Mouse (Mus musculus): ENCODE measurements around the gene Kcnab2. TPM values are rescaled to one million over a fixed set of nuclear protein-coding genes. Genes with fewer than 3 reads are reported as not detected.
A peak's percentile ranks its signal among the peaks of the same experiment; 100 is the strongest.

Gene Kcnab2
- 1 to 10 TPM; 2.1 to 4.5 (median 3.1) TPM for total RNA-seq (2022)

DNA sequence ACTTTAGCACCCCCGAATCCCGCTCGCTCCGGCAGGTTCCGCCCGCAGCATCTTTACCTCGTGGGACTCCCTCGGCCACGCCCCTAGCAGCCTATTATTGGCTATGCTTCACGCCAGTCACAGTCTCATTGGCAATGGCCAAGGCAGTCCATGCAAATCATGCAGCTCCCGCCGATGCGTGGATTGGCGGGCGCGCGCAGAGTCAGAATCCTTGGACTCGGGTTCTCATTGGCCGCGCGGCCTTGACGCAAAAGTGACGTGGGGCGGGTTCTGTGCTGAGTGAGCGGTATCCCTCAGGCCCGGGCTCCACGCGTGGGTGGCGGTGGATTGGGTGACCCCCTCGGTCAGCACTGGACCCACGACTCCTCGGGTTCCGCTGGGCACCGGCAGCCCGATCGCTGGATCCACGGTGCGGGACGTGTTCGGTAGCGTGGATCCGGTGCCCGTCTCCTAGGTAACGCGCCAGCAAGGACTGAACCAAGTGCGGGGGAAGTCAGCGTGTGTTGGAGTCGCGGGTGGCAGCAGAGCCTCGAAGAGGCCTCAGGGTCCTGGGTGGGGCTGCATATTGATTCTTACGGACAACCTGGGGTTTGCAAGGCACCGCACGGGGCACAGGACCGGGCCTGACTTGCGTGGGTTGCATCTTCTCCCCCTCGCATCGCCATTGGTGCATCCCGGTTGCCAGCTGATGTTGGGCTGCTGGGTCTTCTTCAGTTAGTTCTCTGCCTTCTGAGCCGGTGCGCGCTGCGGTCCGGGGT, at the start of gene Kcnab2:
TSS of gene Kcnab2 (minus strand) at position 406 of the 758 bp plus-strand sequence.
- peak; percentile 99 for DNase-seq (ENCODE audit: low spot score)

DNA sequence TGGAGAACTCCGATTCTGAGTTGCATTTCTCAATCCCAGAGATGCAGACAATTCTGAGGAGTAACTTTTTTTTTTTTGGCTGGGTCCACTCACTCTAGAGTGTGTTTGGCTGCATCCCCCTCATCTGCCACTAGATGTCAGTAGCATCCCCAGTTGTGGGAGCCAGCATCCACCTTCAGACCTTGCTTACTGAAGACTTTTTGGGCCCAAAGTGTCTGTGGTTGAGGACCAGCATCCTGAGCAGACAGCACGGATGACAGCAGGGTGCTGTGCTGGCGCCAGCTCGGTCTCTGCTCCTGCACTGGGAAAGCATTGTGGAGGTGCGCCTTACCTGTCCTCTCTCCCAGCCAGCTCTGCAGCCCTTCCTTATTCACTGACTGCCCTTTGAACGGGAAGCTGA, 42.4 kb upstream of the Kcnab2 start:
- DNase-seq (ENCODE audit: low spot score) = peak; percentile 24

DNA sequence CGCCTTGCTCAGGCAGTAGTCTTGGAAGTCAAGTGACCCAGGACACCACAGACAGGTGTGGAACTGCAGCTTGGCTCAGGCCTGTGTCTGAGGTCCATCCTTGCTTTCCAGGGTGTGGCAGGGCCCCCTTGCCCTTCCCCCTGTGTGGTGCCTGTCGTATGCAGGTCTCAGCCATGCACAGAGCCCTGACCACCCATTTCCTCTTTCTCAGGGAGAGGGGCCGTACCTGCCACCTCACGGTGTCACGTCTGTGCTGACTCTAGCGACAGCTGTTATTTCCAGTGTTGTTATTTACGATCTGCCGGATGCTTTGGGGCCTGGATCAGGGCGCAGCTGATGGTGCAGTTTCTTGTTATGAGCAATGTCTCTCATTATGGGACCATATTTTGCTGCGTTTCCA, 41.4 kb upstream of the Kcnab2 start:
- no peak for DNase-seq (ENCODE audit: low spot score)

- DNase-seq (ENCODE audit: low spot score) = no peak
Observed at GRCm38 (mm10) chr4:152514884-152515283, 37.2 kb upstream of the Kcnab2 start.

DNA sequence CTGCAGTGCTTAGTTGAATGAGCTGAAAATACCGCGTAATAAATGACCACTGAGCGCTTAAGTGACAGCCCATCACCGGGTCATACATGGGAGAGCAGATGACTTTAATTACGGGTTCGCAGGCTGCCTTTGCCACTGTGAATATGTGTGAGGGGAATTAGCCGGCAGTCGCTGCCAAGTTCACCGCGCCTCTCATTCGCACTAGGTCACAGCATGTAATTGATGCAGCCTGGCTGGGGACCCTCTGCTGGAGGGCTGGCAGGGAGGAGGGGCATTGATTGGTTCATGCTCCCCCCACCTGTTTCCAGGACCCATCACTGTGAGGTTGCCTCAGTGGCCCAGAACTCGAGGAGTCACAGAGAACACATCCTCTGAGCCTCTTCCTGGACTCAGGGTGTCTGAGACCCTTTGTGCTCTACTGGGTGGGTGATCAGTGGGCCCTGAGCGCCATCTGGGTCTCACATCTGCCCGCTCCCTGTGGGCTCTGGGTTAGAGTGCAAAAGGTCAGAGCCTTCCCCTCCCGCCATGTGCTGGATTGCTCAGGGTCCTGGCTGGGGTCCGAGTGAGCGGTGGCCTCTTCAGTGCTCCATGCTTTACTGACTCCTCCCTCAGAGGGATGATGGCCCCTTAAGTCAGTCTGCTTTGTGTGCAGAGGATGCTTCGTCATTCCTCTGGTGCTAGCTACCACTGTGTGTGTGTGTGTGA, 34.7 kb upstream of the Kcnab2 start:
- no peak for DNase-seq (ENCODE audit: low spot score)

- no peak for DNase-seq (ENCODE audit: low spot score)
Observed at GRCm38 (mm10) chr4:152494360-152494879, 16.7 kb upstream of the Kcnab2 start.

- peak; percentile 47 for DNase-seq (ENCODE audit: low spot score)
Observed at GRCm38 (mm10) chr4:152491250-152491899, 13.7 kb upstream of the Kcnab2 start.

DNA sequence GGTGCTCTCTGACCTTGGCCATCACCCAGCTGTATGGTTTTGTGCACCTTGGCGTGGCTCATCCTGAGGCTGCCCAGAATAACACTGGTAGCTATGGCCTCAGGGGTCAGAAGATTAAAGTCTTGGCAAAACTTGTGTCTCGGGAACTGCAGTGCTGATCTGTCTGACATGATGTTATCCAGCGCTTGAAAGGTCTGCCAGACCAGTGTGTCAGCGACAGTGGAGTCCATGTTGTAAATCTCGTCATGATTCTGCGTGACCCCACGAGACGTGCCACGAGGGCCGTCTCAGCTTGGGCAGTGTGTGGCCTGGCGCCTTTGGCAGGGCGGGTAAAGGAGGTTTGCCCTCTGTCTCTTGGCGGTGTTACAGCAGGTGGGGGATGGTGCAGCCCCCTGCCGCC, 12.6 kb upstream of the Kcnab2 start:
- no peak for DNase-seq (ENCODE audit: low spot score)

- no peak for DNase-seq (ENCODE audit: low spot score)
Observed at GRCm38 (mm10) chr4:152488046-152488445, 10.4 kb upstream of the Kcnab2 start.

DNA sequence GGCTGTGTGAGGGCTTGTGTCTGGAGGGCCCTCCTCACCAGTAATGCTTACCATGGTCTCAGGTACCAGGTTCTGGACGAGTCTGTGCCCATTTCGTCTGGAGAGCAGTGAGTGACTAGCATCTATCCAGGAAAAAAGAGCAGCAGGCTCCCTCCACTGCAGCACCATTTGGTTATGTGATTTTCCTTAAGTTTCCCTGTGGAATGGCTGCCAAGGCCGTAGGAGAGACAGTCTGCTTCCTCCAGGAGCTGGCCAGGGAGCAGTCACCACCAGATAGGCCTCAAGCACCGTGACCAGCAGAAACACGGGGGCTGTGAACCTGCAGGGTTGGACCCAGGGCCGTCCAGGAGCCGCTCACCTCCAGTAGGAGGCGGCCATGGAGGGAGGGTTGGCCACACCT, 2.8 kb upstream of the Kcnab2 start:
- DNase-seq (ENCODE audit: low spot score) = no peak

DNA sequence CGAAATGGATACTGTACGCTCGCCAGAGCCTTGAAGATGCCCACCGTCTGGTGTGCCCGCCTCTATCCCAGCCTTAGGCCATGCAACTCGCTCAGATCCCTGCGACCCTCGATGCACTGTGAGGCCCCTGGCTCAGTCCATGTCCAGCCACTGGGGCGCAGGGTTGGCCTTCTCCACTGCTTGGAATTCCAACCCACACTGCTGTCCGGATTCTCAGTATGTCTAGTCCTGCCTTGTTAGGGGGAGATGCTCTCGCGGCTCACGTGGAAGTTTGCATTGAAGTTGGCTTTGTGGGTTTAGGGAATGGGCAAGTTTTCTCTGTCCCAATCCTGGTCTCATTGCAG, 525 bp upstream of the Kcnab2 start:
- no peak for DNase-seq (ENCODE audit: low spot score)

DNA sequence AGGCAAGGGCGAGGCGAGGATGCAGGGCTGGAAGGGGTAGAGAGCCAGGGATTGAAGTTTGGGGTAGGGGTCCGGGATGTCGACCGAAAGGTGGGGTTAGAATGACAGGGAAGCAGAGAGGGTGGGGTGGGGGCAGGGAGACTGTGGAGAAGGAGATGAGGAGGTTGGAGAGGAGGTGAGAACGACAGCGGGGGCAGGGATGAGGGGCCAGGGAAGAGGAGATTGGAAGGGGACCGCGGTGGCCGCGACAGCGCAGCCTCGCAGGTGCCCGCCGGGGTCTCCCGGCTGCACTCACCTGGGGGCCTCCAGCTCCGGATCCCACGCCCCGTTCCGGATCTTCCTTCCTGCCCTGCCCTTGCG, 585 bp downstream of the Kcnab2 start:
- no peak for DNase-seq (ENCODE audit: low spot score)

- no peak for DNase-seq (ENCODE audit: low spot score)
Observed at GRCm38 (mm10) chr4:152476427-152477023, 1.1 kb downstream of the Kcnab2 start, which contains the start of gene Nphp4. Nphp4 (plus strand) TSS chr4:152476706.

DNA sequence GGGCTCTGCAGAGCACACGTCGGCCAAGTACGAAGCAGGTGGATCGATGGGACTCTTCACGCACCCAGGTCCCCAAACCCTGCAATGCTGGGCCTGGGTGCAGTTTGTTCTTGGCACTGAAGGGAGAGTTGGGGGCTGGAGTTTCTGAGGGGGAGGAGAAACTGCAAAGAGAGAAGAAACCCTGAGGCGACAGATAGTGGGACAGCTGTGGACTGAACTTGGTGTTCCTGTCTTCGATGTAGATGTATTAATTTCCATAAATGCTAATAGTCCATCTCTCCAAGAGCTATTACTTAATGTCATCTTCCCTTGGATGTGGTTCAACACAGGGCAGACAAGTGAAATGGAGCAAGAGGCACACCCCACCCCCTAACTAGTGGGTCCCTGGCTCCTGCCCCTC, 1.7 kb downstream of the Kcnab2 start:
- DNase-seq (ENCODE audit: low spot score) = no peak

GRCm38 (mm10) chr4:152467951-152468350, 9.7 kb downstream of the Kcnab2 start:
- no peak for DNase-seq (ENCODE audit: low spot score)

DNA sequence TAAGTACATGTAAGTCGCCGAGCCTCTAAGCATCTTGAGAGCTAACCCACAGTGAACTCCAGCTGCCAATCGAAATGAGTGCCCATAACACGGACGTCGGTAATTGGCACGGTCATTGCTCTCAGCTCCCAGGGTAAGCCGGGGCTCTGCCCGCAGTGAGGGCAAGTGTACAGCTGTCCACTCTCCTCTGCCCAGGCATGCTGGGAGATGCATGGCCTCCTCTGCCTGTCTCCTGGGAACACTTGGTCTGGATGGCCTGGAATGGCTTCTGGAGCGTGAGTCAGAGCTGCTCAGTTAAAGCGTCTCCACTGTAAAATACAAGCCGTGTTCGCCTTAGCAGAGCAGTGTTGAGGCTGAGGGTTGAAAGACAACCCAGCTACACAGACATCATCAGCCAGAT, 11.1 kb downstream of the Kcnab2 start:
- DNase-seq (ENCODE audit: low spot score) = no peak

GRCm38 (mm10) chr4:152465116-152465515, 12.6 kb downstream of the Kcnab2 start:
- DNase-seq (ENCODE audit: low spot score) = no peak

DNA sequence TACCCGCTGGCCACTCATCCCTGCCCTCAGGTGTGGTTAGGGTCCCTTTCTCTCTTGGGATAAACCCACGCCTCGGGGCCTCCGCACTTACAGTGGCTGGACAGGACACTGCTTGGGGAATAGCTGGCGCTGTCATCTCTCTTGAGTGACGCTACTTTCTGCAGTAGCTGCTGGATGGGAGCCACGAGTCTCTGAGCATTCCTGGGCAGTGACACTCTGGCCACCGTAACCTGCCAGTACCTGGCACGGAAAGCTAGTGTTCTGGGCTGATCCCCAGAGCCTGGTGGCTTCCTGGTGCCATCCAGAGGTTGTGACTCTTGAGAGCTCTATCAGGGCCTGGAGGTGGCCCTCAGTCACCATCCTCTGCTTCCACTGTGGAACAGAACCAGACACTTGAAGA, 14.5 kb downstream of the Kcnab2 start:
- peak; percentile 51 for DNase-seq (ENCODE audit: low spot score)

GRCm38 (mm10) chr4:152462516-152462915, 15.2 kb downstream of the Kcnab2 start:
- DNase-seq (ENCODE audit: low spot score) = no peak

GRCm38 (mm10) chr4:152457673-152458072, 20.0 kb downstream of the Kcnab2 start:
- DNase-seq (ENCODE audit: low spot score) = no peak

DNA sequence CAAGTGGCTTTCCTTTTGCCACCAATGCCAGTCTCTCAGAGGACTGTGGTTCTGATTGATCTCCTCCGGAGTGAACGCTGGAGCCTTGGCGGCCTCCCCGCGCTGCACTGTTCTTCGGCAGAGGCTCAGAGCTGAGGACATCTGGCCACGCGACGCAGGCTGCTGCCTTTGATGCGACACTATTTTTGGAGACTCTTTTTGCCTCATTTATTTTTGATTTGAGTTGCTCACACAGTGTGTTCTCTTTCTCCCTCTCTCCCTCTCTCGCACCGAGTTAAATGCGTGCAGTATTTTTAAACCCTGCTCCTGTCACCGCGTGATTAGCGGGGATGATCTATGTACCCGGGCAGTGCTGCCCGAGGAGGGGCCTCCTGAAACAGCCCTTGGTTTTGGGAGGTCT, 21.1 kb downstream of the Kcnab2 start:
- DNase-seq (ENCODE audit: low spot score) = no peak

DNA sequence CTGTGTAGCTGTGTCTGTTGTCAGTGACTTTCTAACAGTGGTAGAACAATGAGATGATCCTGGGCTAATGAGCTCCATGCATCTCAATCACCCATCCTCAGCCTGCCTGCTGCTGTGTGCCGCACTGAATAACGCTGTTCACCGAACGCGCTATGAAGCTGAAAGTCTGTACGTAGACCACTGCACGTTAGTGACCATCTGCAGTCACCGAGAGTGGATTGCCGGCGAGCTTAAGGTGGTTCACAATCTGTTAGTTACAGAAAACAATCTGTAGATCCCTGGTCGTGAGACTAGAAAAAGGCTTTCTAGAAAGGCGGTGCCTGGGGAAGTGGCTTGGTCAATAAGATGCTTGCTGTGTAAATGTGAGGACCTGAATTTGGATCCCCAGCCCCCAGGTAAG, 23.5 kb downstream of the Kcnab2 start:
- DNase-seq (ENCODE audit: low spot score) = no peak

Data from heart, adult 8-10 months (tissue).